Mouse (Mus musculus): ENCODE results near the gene Cst7.

DNA sequence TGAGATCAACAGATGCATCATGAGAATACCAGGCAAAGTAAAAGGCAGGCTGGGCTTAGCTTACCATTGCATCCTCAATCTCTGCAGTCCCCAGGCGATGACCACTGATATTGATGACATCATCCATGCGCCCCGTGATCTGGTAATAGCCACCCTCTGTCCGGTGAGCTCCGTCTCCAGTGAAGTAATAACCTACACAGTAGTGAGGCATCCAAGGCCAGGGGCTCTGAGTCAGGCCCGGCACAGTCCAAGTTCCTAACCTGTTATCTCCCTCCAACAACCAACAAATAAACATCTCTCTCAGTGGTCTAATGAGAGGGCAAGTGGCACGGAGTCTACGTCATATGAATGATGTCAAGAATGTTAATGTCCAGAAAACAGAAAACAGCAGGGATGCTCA is 54.7 kb downstream of the Cst7 start:
- TF ChIP-seq CTCF (IDR thresholded peaks at IDR 0.05; ENCODE audit: low read depth, low read length) (no peak), POLR2A (IDR thresholded peaks at IDR 0.05; ENCODE audit: extremely low read depth, insufficient read depth, low read length) (no peak)
